Comparison of ENCODE assay signal across 22 mouse cellular contexts in the genomic region with DNA sequence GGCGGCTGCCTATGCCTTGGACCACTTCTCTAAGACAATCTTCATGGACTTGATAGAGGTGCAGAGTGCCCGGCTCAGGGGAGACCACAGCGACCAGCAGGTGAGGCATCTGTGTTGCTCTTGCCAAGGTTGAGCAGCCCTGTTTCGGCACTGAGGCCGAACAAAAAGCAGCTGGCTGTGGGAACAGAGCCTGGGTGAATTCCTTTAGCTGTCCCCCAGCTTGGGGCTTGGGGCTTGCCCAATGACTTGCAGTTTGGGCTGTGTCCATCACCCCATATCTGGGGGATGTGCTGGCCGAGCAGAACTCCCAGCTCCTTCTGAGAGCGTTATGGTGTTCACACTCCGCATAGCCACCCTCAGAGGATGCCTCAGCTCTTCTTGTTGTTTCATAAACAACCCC. TPM values are rescaled to one million over a fixed set of nuclear protein-coding genes. Genes with fewer than 3 reads are reported as not detected.
DNase-seq lines count a peak whose midpoint lies in the region; ATAC-seq and TF ChIP-seq lines count a peak whose summit lies in the region.
"Had no signal": no experiment of that assay in that cellular context is flagged by ENCODE, and none has a peak within 500 bp of the region (broad histone marks: within the 10 kb centered on the region; RNA-seq: fewer than 3 reads in every experiment).

No protein-coding gene starts in this region.

- H3K36me3 ChIP-seq in heart, embryonic 10.5 days: peaks cover 38% of the 10 kb centered on the region
- no peaks in the 10 kb centered on the region for H3K36me3 ChIP-seq in heart, adult 2 months (ENCODE audit: control insufficient read depth, insufficient read depth, low read length)
- H3K36me3 ChIP-seq in heart, embryonic 11.5 days (ENCODE audit: control insufficient read depth, insufficient read depth, low read length): peaks cover 7% of the 10 kb centered on the region
- H3K36me3 ChIP-seq in heart, embryonic 12.5 days: peaks cover 51% of the 10 kb centered on the region

- WGBS in heart, embryonic 10.5 days: 90% methylated on average over 8 of the region's 8 CpGs
- 89% methylated on average over 8 of the region's 8 CpGs for WGBS in heart, adult 2 months
- 83% methylated on average over 8 of the region's 8 CpGs for WGBS in heart, embryonic 11.5 days (ENCODE audit: insufficient replicate concordance)
- 85% methylated on average over 8 of the region's 8 CpGs for WGBS in heart, embryonic 12.5 days

- TF ChIP-seq EP300 in heart, adult 2 months (IDR thresholded peaks at IDR 0.05; ENCODE audit: insufficient read depth, low read depth, low read length): no peak

- no peak overlapping the region for H3K4me3 ChIP-seq in heart, embryonic 10.5 days
- H3K4me3 ChIP-seq in heart, adult 2 months: no peak overlapping the region
- no peak overlapping the region for H3K4me3 ChIP-seq in heart, embryonic 11.5 days (ENCODE audit: low read depth, low read length)
- no peak overlapping the region for H3K4me3 ChIP-seq in heart, embryonic 12.5 days
- H3K4me3 ChIP-seq: embryonic facial prominence, embryonic 13.5 days; embryonic facial prominence, embryonic 15.5 days; erythroblast, embryonic 14.5 days; forebrain, embryonic 10.5 days; forebrain, embryonic 12.5 days had no signal

- TF ChIP-seq CTCF in heart, adult 2 months (IDR thresholded peaks at IDR 0.05): no peak

- peak; percentile 97 for DNase-seq in heart, adult 11 months
- no peak for DNase-seq in heart, embryonic 10.5 days (ENCODE audit: low spot score)
- DNase-seq in heart, adult 2 months: peak; percentile 50 to 52
- DNase-seq in heart, postnatal 4 days: peak; percentile 29
- DNase-seq: adrenal gland, adult 2 months; adrenal gland, postnatal 10 days; adrenal gland, postnatal 25 days; cerebellum, adult 11 months; cerebellum, adult 18-20 months; cerebellum, adult 8-10 months; cerebellum, adult 9-11 months; cerebellum, postnatal 14 days; cerebellum, postnatal 36 days; embryo, embryonic 11 days had no signal

- H3K4me2 ChIP-seq in heart, embryonic 11.5 days: no peak overlapping the region
- H3K4me2 ChIP-seq in heart, embryonic 12.5 days: no peak overlapping the region
- H3K4me2 ChIP-seq: embryonic facial prominence, embryonic 13.5 days; embryonic facial prominence, embryonic 15.5 days; forebrain, embryonic 12.5 days had no signal

- no peak overlapping the region for H3K9ac ChIP-seq in heart, adult 2 months (ENCODE audit: low read depth, low read length)
- H3K9ac ChIP-seq in heart, embryonic 11.5 days (ENCODE audit: low read depth, low read length): no peak overlapping the region
- H3K9ac ChIP-seq in heart, embryonic 12.5 days: no peak overlapping the region
- H3K9ac ChIP-seq: embryonic facial prominence, embryonic 13.5 days; embryonic facial prominence, embryonic 15.5 days; forebrain, embryonic 12.5 days had no signal

- peaks cover 11% of the 10 kb centered on the region for H3K4me1 ChIP-seq in heart, embryonic 10.5 days
- H3K4me1 ChIP-seq in heart, adult 2 months (ENCODE audit: control insufficient read depth, insufficient read depth, low read length): no peaks in the 10 kb centered on the region; the same call in 1 of the 2 replicates
- 0 out of 2 replicates have a peak, but pooled peaks cover 3% of the 10 kb centered on the region for H3K4me1 ChIP-seq in heart, embryonic 11.5 days (ENCODE audit: control insufficient read depth, insufficient read depth, low read length)
- H3K4me1 ChIP-seq in heart, embryonic 12.5 days (replicated peaks): peaks cover 4% of the 10 kb centered on the region; the same call in 1 of the 2 replicates
- H3K4me1 ChIP-seq: embryonic facial prominence, embryonic 13.5 days; embryonic facial prominence, embryonic 15.5 days; forebrain, embryonic 10.5 days; forebrain, embryonic 12.5 days had no signal

- no peak for ATAC-seq in heart, embryonic 11.5 days (replicated peaks; ENCODE audit: insufficient number of reproducible peaks, low FRiP score, low TSS enrichment)
- no peak for ATAC-seq in heart, embryonic 12.5 days (ENCODE audit: insufficient number of reproducible peaks, low FRiP score)
- ATAC-seq: forebrain, embryonic 14.5 days had no signal

- no peaks in the 10 kb centered on the region for H3K79me2 ChIP-seq in heart, adult 2 months (replicated peaks; ENCODE audit: control insufficient read depth, insufficient read depth, low read length)

- 0 out of 2 replicates have a peak, but pooled peaks cover 3% of the 10 kb centered on the region for H3K9me3 ChIP-seq in heart, embryonic 10.5 days
- H3K9me3 ChIP-seq in heart, embryonic 11.5 days (replicated peaks; ENCODE audit: control insufficient read depth, low read length): no peaks in the 10 kb centered on the region
- peaks cover 4% of the 10 kb centered on the region for H3K9me3 ChIP-seq in heart, embryonic 12.5 days (replicated peaks)
- H3K9me3 ChIP-seq: embryonic facial prominence, embryonic 13.5 days; embryonic facial prominence, embryonic 15.5 days; forebrain, embryonic 10.5 days; forebrain, embryonic 12.5 days had no signal

- H3K27ac ChIP-seq in heart, embryonic 10.5 days: no peak overlapping the region
- H3K27ac ChIP-seq in heart, adult 2 months: no peak overlapping the region
- H3K27ac ChIP-seq in heart, embryonic 11.5 days (ENCODE audit: low read depth, low read length): no peak overlapping the region
- no peak overlapping the region for H3K27ac ChIP-seq in heart, embryonic 12.5 days (ENCODE audit: poor library complexity, severe bottlenecking)
- H3K27ac ChIP-seq: embryonic facial prominence, embryonic 13.5 days; embryonic facial prominence, embryonic 15.5 days; forebrain, embryonic 10.5 days; forebrain, embryonic 12.5 days had no signal

- intact Hi-C loops in heart, adult 2 months (cut with DNase I): no loop called here

- TF ChIP-seq POLR2A in heart, adult 2 months (IDR thresholded peaks at IDR 0.05; ENCODE audit: insufficient read depth, low read depth, low read length): no peak

- peaks cover 13% of the 10 kb centered on the region for H3K27me3 ChIP-seq in heart, embryonic 10.5 days (ENCODE audit: insufficient read depth, poor library complexity, severe bottlenecking)
- H3K27me3 ChIP-seq in heart, adult 2 months (ENCODE audit: control insufficient read depth, insufficient read depth, low read length): no peaks in the 10 kb centered on the region
- H3K27me3 ChIP-seq in heart, embryonic 11.5 days (ENCODE audit: control insufficient read depth, insufficient read depth, low read length): peaks cover 4% of the 10 kb centered on the region
- H3K27me3 ChIP-seq in heart, embryonic 12.5 days (replicated peaks): peaks cover 13% of the 10 kb centered on the region; the same call in 1 of the 2 replicates
- H3K27me3 ChIP-seq: embryonic facial prominence, embryonic 13.5 days; embryonic facial prominence, embryonic 15.5 days; forebrain, embryonic 12.5 days had no signal

RNA-seq across cellular contexts. Expression of a gene that starts 18.7 kb away (rescaled TPM):
- 9.9 and 10.3 TPM in 2 replicates for polyA plus RNA-seq in heart, embryonic 10.5 days (2016; fragmentation: Nextera tagmentation; extraction: Ambion mirVana)
- total RNA-seq in heart, adult 2 months (2021): 10 to 100 TPM; 21.8 to 28.3 TPM
- 22.5 and 25.5 TPM in 2 replicates for polyA plus RNA-seq in heart, adult 2 months (2012; rRNA removed)
- polyA plus RNA-seq in heart, embryonic 11.5 days (2014; fragmentation: Nextera tagmentation; extraction: Ambion mirVana): 10.5 and 11.4 TPM in 2 replicates
- total RNA-seq in heart, postnatal 4 days (2021): 10 to 100 TPM; 20.8 to 23.6 TPM
- 10.6 and 12.4 TPM in 2 replicates for polyA plus RNA-seq in heart, embryonic 12.5 days (2016; fragmentation: Nextera tagmentation; extraction: Ambion mirVana)

RNA-seq across cellular contexts. Expression of a gene that starts 26.7 kb away (rescaled TPM):
- polyA plus RNA-seq in heart, embryonic 10.5 days (2016; fragmentation: Nextera tagmentation; extraction: Ambion mirVana): 5.6 and 9.4 TPM in 2 replicates
- total RNA-seq in heart, adult 2 months (2021): 1 to 10 TPM; 1.9 to 2.0 TPM
- 1.7 and 2.0 TPM in 2 replicates for polyA plus RNA-seq in heart, adult 2 months (2012; rRNA removed)
- polyA plus RNA-seq in heart, embryonic 11.5 days (2014; fragmentation: Nextera tagmentation; extraction: Ambion mirVana): 4.6 and 4.9 TPM in 2 replicates
- 1 to 10 TPM; 4.1 to 4.6 TPM for total RNA-seq in heart, postnatal 4 days (2021)
- polyA plus RNA-seq in heart, embryonic 12.5 days (2016; fragmentation: Nextera tagmentation; extraction: Ambion mirVana): 5.1 and 5.7 TPM in 2 replicates
